Mouse (Mus musculus) urinary bladder, adult 2 months (tissue): ENCODE measurements at regions not wholly inside any gene's neighbourhood (a gene's known extent, or its start where the extent isn't known, plus 50 kb on each side); places are given as distances from the start of the nearest gene placed in this dataset.
"Not testable (repeated sequence)": the region's sequence is repeated elsewhere in the genome, so short reads cannot be mapped to it uniquely, and the experiment has no call there.

ENCODE experiments used
- DNase-seq: peaks from one replicate; pipeline ENCODE4 v3.0.0; 2022; ENCODE audit warnings: low spot score

- no peak for DNase-seq
Measured at GRCm38 (mm10) chr9:14058592-14059227, 216.2 kb upstream of the Sesn3 start.

- no peak for DNase-seq
Measured at GRCm38 (mm10) chr9:14059228-14059779, 215.6 kb upstream of the Sesn3 start.

- no peak for DNase-seq
Measured at GRCm38 (mm10) chr9:14060257-14060656, 214.6 kb upstream of the Sesn3 start.

GRCm38 (mm10) chr9:14061389-14061788 is 213.5 kb upstream of the Sesn3 start:
- no peak for DNase-seq

- no peak for DNase-seq
Measured at GRCm38 (mm10) chr9:14061840-14062239, 213.0 kb upstream of the Sesn3 start.

- DNase-seq: no peak
Measured at GRCm38 (mm10) chr9:14062706-14063105, 212.2 kb upstream of the Sesn3 start.

- not testable (repeated sequence) for DNase-seq
Measured at GRCm38 (mm10) chr9:14066741-14067140, 208.1 kb upstream of the Sesn3 start.

GRCm38 (mm10) chr9:14069076-14069475 is 205.8 kb upstream of the Sesn3 start:
- no peak for DNase-seq

GRCm38 (mm10) chr9:14069770-14070169 is 205.1 kb upstream of the Sesn3 start:
- DNase-seq: no peak

GRCm38 (mm10) chr9:14071728-14072127 is 203.1 kb upstream of the Sesn3 start:
- no peak for DNase-seq

GRCm38 (mm10) chr9:14072950-14073349 is 201.9 kb upstream of the Sesn3 start:
- no peak for DNase-seq

- no peak for DNase-seq
Measured at GRCm38 (mm10) chr9:14074273-14074672, 200.6 kb upstream of the Sesn3 start.

GRCm38 (mm10) chr9:14074866-14075265 is 200.0 kb upstream of the Sesn3 start:
- not testable (repeated sequence) for DNase-seq

- DNase-seq: no peak
Measured at GRCm38 (mm10) chr9:14075452-14075851, 199.4 kb upstream of the Sesn3 start.

- no peak for DNase-seq
Measured at GRCm38 (mm10) chr9:14075868-14076267, 199.0 kb upstream of the Sesn3 start.

- DNase-seq: no peak
Measured at GRCm38 (mm10) chr9:14076728-14077127, 198.1 kb upstream of the Sesn3 start.

GRCm38 (mm10) chr9:14081138-14081537 is 193.7 kb upstream of the Sesn3 start:
- no peak for DNase-seq

- DNase-seq: no peak
Measured at GRCm38 (mm10) chr9:14086201-14086600, 188.7 kb upstream of the Sesn3 start.

GRCm38 (mm10) chr9:14086611-14087010 is 188.3 kb upstream of the Sesn3 start:
- DNase-seq: no peak

GRCm38 (mm10) chr9:14087874-14088273 is 187.0 kb upstream of the Sesn3 start:
- DNase-seq: no peak

GRCm38 (mm10) chr9:14089791-14090256 is 185.0 kb upstream of the Sesn3 start:
- DNase-seq: peak; percentile 35

- DNase-seq: no peak
Measured at GRCm38 (mm10) chr9:14090454-14090853, 184.4 kb upstream of the Sesn3 start.

GRCm38 (mm10) chr9:14091099-14091930 is 183.6 kb upstream of the Sesn3 start:
- DNase-seq: no peak
